Mouse (Mus musculus) thymus, postnatal 14 days (tissue): ENCODE measurements around the gene Slc27a5.

Experiments
- DNase-seq: peaks from one replicate; pipeline ENCODE4 v3.0.0; 2021

Slc27a5 gene

DNA sequence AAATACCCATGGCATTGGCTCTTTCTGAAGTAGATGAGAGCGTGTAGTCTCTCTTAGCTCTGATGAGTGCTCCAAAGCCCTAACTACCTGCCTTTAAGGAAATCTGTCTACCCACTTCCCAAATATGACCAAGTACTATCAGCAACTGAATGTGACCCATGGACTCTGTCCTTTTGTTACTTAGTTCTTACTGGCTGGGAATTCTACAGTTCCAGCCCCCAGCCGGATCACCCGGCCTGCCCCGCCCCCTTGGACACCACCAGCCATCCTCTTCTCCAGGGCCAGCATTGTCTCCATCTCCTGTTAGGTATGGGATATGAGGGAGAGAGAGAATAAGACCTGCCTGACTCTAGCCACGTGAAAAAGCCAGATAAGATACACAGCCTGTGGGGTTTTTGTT, at the start of gene Slc27a5:
Gene Slc27a5 (minus strand): TSS at position 140 of the 400 bp plus-strand sequence.
- DNase-seq, result no peak

DNA sequence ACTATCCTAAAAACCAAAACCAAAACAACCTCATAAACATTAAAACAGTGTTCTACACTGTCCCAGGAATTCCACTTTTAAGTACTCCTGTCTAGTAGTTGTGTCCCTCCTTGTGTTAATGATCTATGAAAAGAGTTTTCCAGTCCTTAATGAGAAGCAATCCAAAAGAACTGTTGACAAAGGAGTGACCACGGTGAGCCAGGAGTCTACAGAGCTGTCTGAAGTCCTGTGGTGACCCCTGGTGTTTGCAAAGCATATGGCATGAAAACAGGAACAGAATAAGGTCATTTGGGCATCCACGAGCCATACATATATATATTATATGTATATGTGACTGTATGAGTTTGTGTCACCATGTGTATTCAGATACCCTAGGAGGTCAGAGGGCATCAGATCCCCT, 48.1 kb upstream of the Slc27a5 start:
- DNase-seq, result peak; percentile 73

DNA sequence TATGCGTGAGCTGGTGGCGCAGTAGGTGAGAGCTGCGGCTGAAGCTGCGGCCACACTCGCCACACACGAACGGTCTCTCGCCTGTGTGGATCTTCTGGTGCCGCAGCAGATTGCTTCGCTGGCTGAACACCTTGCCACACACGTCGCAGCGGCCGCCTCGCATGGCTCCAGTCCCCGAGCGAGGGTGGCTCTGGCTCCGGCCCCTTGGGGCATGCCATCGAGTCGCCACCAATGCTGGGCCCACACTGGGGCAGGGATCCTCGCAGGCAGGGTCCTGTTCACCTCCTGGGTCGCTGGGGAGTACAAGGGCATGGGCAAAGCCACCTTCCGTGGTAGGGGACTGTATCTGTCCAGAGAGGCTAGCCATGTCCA, 46.2 kb upstream of the Slc27a5 start:
- no peak for DNase-seq

- no peak for DNase-seq
These were observed 45.7 kb upstream of the Slc27a5 start for GRCm38 (mm10) chr7:13043445-13044253.

DNA sequence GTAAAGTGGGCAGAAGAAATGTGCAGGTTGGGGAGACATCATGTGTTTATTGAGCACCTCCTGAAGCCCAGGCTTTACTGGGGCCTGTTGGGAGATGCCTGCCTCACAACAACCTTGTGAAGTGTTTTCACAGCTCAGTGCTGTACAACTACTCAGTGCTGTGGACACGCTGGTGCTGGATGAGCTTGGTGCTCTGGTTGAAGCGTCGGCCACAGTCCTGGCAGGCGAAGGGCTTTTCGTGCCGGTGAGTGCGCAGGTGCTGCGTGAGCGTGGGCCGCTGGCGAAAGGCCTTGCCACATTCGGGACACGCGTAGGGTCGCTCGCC, 45.1 kb upstream of the Slc27a5 start:
- no peak for DNase-seq

- no peak for DNase-seq
These were observed 44.5 kb upstream of the Slc27a5 start for GRCm38 (mm10) chr7:13042511-13042910.

- DNase-seq, result no peak
These were observed 43.3 kb upstream of the Slc27a5 start for GRCm38 (mm10) chr7:13041256-13041655.

GRCm38 (mm10) chr7:13039181-13039580, 41.2 kb upstream of the Slc27a5 start:
- no peak for DNase-seq

DNA sequence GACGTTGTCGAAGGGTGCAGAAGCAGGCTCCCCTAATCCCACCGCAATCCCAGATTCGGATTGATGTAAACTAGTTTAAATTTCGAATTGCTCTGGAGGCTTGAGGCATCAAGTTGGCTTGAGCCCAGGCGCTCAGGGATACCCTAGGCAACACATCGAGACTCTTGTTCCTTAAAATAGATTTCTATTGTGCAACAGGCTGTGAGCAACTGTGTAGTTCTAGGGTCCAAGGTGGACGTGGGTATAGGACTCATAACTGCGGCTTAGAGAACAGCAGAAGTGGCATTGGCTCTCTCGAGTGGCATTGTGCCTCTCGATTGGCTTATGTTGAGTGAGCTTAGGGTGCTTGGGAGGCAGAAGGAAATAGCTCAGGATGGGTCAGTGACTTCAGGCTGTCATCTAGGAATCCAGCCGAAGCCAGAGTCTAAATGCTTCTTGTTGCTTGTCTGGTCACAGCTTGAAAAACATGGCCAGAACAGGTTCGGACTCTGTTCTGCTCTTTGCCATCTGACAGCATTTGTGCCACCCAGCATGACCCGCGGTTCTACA, 40.7 kb upstream of the Slc27a5 start:
- DNase-seq, result no peak

DNA sequence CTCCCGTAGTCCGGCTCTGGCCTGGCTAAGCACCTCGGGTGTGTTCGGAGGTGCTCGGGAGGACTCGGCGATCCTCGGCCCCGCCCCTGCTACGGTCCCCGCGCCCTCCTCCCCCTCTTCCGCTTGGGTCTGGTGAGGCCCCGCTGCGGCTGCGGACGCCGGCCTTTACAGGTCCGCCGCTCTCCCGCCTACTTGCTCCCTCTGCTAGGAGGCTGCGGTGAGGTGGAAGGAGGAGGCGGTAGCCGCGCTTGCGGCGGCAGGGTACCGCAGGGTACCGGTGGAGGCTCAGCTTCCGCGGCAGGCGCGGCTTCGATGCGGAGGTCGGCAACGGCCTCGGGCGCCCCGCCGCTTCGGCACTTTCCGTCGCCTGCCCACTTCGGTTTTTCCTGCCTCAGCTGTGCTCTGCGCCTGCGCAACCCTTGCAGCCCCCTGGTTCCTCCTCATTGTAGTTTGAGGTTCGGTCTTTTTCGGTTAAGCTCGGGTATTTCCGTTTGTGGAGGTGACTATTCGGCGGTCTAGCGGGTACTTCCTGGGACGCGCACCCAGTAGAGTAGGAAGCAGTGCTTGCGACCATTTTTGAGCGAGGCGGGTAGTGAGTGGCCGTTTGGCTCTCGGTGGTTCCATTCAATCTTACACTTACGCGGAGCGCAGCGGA, 40.0 kb upstream of the Slc27a5 start, which contains the start of gene Ube2m:
Gene Ube2m (minus strand): TSS at position 375 of the 655 bp plus-strand sequence.
- DNase-seq, result peak; percentile 100

- DNase-seq, result no peak
These were observed 39.4 kb upstream of the Slc27a5 start for GRCm38 (mm10) chr7:13037366-13037765.

DNA sequence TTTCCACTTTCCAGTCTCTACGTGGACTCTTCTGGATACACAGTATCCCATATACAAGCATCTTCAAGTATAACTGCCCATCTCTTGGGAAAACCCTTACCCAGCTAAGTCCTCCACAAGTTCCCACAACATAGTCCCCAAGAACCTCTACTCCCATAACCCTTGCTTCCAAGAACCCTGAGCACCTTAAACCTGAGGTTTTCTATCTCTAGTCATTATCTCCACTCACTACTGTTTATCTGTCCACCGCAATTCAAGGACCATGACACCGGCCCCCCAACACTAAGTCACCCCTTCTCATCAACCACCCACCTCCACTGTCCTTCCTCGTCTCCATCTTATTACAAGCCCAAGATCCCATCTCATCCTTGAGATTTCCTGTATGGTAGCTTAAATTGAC, 38.8 kb upstream of the Slc27a5 start:
- DNase-seq, result no peak

- DNase-seq, result peak; percentile 48
These were observed 37.3 kb upstream of the Slc27a5 start for GRCm38 (mm10) chr7:13035211-13035855.

DNA sequence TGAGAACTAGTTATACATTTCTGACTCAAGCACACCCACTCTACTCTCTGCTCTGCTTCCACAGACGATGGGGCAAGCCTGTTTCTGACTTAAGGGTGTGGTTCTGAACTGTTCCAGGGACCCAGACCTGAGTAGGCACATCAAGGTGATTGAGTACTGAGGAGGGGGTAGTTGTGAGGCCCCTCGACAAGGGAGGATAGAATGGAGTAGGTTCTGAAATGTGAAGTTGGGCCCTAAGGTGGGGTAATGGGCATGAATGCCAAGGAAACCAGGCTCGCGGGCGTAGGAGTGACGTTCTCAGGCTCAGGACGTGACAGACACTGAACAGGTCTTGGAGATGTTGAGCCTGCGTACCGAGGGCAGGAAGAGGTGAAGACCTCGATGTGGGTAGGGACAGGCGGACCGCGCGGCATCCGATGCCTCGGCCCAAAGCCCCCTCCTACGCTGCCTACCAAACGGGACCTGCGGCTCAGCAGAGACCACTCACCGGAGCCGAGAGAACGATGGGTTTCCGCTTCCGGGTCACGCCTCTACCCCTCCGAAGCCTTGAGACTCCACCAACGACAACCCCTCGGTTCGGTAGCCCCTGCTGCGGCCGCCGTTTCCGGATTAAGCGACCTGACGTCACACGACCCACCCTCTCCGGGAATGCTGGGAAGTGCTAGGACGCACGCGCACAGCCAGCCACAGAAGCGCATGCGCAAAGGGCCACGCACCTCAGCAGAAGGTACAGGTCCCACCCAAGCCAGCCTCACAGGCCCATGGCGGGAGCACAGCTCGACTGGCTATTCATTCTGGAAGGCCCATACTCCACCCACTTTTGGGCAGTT, 36.4 kb upstream of the Slc27a5 start, which contains the start of gene Chmp2a:
Gene Chmp2a (minus strand): TSS at position 660 of the 830 bp plus-strand sequence.
- DNase-seq, result peak; percentile 98

DNA sequence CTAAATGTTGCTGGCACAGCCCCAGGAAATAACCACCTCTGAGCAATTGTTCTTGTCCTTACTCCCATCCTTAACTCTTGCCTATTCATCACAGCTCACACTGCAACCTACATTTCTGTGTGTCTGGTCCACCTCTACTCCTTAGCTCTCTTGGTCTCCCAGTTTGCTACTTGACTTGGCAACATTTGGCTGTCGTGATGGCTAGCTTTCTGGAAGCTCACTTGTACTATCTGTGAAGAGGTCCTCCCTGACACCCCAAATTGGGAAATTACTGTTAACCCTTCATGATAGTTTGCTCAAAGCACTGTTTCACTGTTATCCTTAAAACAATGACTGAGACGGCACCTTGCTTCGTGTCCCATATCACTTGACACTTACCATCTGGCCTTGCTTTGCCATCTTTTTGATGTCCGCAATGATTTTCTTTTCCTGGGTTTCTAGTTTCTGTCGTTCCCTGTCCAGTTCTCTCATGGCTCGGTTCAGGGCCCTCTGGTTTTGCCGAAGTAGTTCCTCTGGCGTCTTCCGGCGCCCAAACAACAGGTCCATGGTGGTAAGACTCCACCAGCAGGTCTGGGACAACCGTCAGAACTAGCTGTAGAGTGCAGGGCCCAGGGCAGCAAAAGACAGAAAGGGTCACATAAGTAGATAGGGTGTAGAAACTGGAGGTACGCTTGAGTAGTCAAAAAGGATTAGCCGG, 35.6 kb upstream of the Slc27a5 start:
- DNase-seq, result no peak

GRCm38 (mm10) chr7:13032541-13032940, 34.5 kb upstream of the Slc27a5 start:
- no peak for DNase-seq

DNA sequence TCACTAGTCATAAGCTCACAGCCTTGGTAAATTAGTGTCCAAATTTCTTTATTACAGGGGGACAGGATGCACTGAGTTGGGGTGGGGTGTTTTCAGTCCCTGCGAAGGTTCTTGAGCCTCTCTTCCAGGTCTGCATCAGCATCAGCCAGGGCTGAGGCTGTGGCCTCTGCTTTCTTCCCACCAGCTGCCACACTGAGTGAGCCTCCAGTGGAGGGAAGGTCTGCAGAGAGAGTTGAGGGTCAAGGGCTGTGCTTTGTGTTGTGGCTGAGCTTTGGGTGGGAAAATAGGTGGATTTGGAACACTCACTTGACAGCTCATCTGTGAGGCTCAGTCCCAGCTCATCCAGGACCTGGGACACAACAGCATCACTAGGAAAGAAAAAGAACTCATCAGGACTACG, 34.0 kb upstream of the Slc27a5 start:
- DNase-seq, result no peak

DNA sequence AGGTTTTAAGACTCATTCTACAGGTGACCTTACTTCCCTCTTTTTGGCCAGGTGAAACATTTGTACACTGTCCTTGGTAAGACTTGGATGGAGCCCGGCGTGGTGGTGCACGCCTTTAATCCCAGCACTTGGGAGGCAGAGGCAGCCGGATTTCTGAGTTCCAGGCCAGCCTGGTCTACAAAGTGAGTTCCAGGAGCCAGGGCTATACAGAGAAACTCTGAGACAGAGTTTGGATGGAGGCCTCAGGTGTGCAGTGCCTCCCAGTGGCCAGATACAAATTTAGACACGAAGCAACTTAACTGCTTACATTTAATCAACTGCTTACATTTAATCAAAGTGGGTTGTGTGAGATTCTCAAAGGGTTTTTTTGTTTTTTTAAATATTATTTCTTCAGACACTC, 33.1 kb upstream of the Slc27a5 start:
- no peak for DNase-seq

GRCm38 (mm10) chr7:13028986-13029385, 31.0 kb upstream of the Slc27a5 start:
- DNase-seq, result no peak

GRCm38 (mm10) chr7:13025511-13026112, 27.6 kb upstream of the Slc27a5 start:
- no peak for DNase-seq

DNA sequence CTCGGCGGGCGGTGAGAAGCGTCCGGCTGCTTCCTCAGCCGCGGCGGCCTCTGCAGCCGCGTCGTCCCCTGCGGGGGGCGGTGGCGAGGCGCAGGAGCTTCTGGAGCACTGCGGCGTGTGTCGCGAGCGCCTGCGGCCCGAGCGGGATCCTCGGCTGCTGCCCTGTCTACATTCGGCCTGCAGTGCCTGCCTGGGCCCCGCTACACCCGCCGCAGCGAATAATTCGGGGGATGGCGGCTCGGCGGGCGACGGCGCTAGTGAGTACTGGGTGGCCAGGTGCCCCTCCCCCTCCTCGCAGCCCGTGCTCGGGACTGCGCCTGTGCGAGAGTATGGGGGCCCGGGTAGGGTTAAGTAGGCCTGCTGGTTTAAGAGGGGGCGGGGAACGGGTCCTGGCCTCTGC, 26.8 kb upstream of the Slc27a5 start:
- peak; percentile 89 for DNase-seq
